Mouse (Mus musculus) embryonic fibroblast, embryonic 13.5 days (primary cell): ENCODE measurements around the gene Krt19.

Source experiments
- CTCF ChIP-seq: IDR thresholded peaks from 2 replicates; pipeline ENCODE4 v1.5.1; 2011; ENCODE audit warnings: mild to moderate bottlenecking, control low read depth, low read length, moderate library complexity, borderline replicate concordance; ENCODE audit not compliant: insufficient read depth
- POLR2A ChIP-seq: IDR thresholded peaks from 2 replicates; pipeline ENCODE4 v1.6.1; 2011; ENCODE audit warnings: low read depth, mild to moderate bottlenecking, control low read depth, low read length, moderate library complexity

GRCm38 (mm10) chr11:100136559-100136958 is 11.9 kb downstream of the Krt19 start:
- TF ChIP-seq POLR2A (no peak), CTCF (no peak)
